Mouse (Mus musculus) hindbrain, embryonic 11.5 days (tissue): Measurements from ENCODE around the gene 1700084M14Rik. TPM values are rescaled to one million over a fixed set of nuclear protein-coding genes. Genes with fewer than 3 reads are reported as not detected.
"Not testable (repeated sequence)": the region's sequence is repeated elsewhere in the genome, so short reads cannot be mapped to it uniquely, and the experiment has no call there.

Source experiments
- ATAC-seq: fragments of 200-750 bp; cut with Nextera tagmentation; 2 replicates; pipeline ENCODE4 v1.8.0; 2017; ENCODE audit warnings: mild to moderate bottlenecking, moderate TSS enrichment, moderate library complexity; ENCODE audit not compliant: low FRiP score
- DNase-seq: peaks from one replicate; pipeline ENCODE4 v3.0.0-alpha.2; 2015; ENCODE audit warnings: low spot score
- H3K27ac ChIP-seq: fragments of 300-500 bp; sonication (generic); 2 replicates; pipeline ENCODE4 v1.5.1; 2014; ENCODE audit warnings: mild to moderate bottlenecking, low read depth, low read length
- H3K27me3 ChIP-seq: fragments of 300-500 bp; sonication (generic); 2 replicates; pipeline ENCODE4 v1.6.1; 2014; ENCODE audit warnings: mild to moderate bottlenecking, low read length, moderate library complexity, mixed read lengths; ENCODE audit not compliant: control insufficient read depth, insufficient read depth
- H3K36me3 ChIP-seq: fragments of 300-500 bp; sonication (generic); 2 replicates; pipeline ENCODE4 v1.6.1; 2014; ENCODE audit warnings: mild to moderate bottlenecking, low read length, moderate library complexity, mixed read lengths; ENCODE audit not compliant: control insufficient read depth, insufficient read depth
- H3K4me1 ChIP-seq: fragments of 300-500 bp; sonication (generic); replicated peaks from 2 replicates; pipeline ENCODE4 v1.6.1; 2014; ENCODE audit warnings: low read length, mixed read lengths; ENCODE audit not compliant: control insufficient read depth, insufficient read depth
- H3K4me2 ChIP-seq: fragments of 300-500 bp; sonication (generic); replicated peaks from 2 replicates; pipeline ENCODE4 v1.6.1; 2014; ENCODE audit warnings: mild to moderate bottlenecking, low read depth, low read length
- H3K4me3 ChIP-seq: fragments of 300-500 bp; sonication (generic); 2 replicates; pipeline ENCODE4 v1.5.1; 2014; ENCODE audit warnings: low read depth, low read length
- H3K9ac ChIP-seq: fragments of 300-500 bp; sonication (generic); 2 replicates; pipeline ENCODE4 v1.6.1; 2014; ENCODE audit warnings: low read depth, low read length
- H3K9me3 ChIP-seq: fragments of 300-500 bp; sonication (generic); 2 replicates; pipeline ENCODE4 v1.6.1; 2016; ENCODE audit warnings: low read length; ENCODE audit not compliant: control insufficient read depth
- WGBS: fragments of 180-500 bp; shearing (Covaris S2); extraction: QIAGEN DNeasy Blood & Tissue Kit; methylation state at CpG from one replicate; pipeline ENCODE4 v1.1.7; 2014; 5-methylcytosine and 5-hydroxymethylcytosine counted together
- polyA plus RNA-seq: library from polyadenylated mRNA; unstranded; fragments of >200 nt; fragmentation: Nextera tagmentation; extraction: Ambion mirVana; gene quantifications from 2 replicates; pipeline ENCODE4 v1.2.1, GENCODE M21; 2014

The 1700084M14Rik gene
- not detected in 2 replicates for polyA plus RNA-seq

GRCm38 (mm10) chrX:91575811-91576210, at the start of gene 1700084M14Rik:
Gene 1700084M14Rik, minus strand, starts transcription at chrX:91575911.
- not testable (repeated sequence) for H3K9me3 ChIP-seq, H3K4me2 ChIP-seq, H3K4me1 ChIP-seq, ATAC-seq, H3K36me3 ChIP-seq, H3K4me3 ChIP-seq, H3K27ac ChIP-seq, DNase-seq, H3K27me3 ChIP-seq, H3K9ac ChIP-seq
- WGBS = 85% methylated on average over 3 of the region's 3 CpGs

Other genes starting within 250 kb of the 1700084M14Rik start
- not detected in 2 replicates for gene Mageb2, start 244.2 kb downstream of the 1700084M14Rik start, polyA plus RNA-seq
- not detected in 2 replicates for gene Gm5072, start 183.4 kb downstream of the 1700084M14Rik start, polyA plus RNA-seq
- not detected in 2 replicates for gene Gm8914, start 95.8 kb downstream of the 1700084M14Rik start, polyA plus RNA-seq
- gene Gm14781, start 56.3 kb upstream of the 1700084M14Rik start, polyA plus RNA-seq = not detected in 2 replicates
- gene Mageb5, start 207.1 kb upstream of the 1700084M14Rik start, polyA plus RNA-seq = not detected in 2 replicates